Mouse (Mus musculus) hindbrain, embryonic 15.5 days (tissue): ENCODE results near the gene Gm1673. TPM values are rescaled to one million over a fixed set of nuclear protein-coding genes. Genes with fewer than 3 reads are reported as not detected.

Experiments
- ATAC-seq: fragments of 200-750 bp; cut with Nextera tagmentation; 2 replicates; pipeline ENCODE4 v1.8.0; 2017; ENCODE audit warnings: low read depth, moderate number of reproducible peaks, moderate TSS enrichment; ENCODE audit not compliant: low FRiP score
- H3K27ac ChIP-seq: fragments of 300-500 bp; sonication (generic); replicated peaks from 2 replicates; pipeline ENCODE4 v1.5.1; 2015; ENCODE audit warnings: mild to moderate bottlenecking, inconsistent platforms
- H3K27me3 ChIP-seq: fragments of 300-500 bp; sonication (generic); 2 replicates; pipeline ENCODE4 v1.6.1; 2015; ENCODE audit warnings: control low read depth, inconsistent platforms
- H3K36me3 ChIP-seq: fragments of 300-500 bp; sonication (generic); 2 replicates; pipeline ENCODE4 v1.6.1; 2015; ENCODE audit warnings: control low read depth, inconsistent platforms
- H3K4me1 ChIP-seq: fragments of 300-500 bp; sonication (generic); replicated peaks from 2 replicates; pipeline ENCODE4 v1.6.1; 2015; ENCODE audit warnings: control low read depth, inconsistent platforms
- H3K4me2 ChIP-seq: fragments of 300-500 bp; sonication (generic); 2 replicates; pipeline ENCODE4 v1.6.1; 2015; ENCODE audit warnings: moderate library complexity, mild to moderate bottlenecking, inconsistent platforms
- H3K4me3 ChIP-seq: fragments of 300-500 bp; sonication (generic); 2 replicates; pipeline ENCODE4 v1.5.1; 2015; ENCODE audit warnings: mild to moderate bottlenecking, inconsistent platforms
- H3K9ac ChIP-seq: fragments of 300-500 bp; sonication (generic); 2 replicates; pipeline ENCODE4 v1.6.1; 2015; ENCODE audit warnings: inconsistent platforms
- H3K9me3 ChIP-seq: fragments of 300-500 bp; sonication (generic); 2 replicates; pipeline ENCODE4 v1.6.1; 2016; ENCODE audit warnings: control low read depth, inconsistent platforms
- WGBS: fragments of 180-500 bp; shearing (Covaris S2); methylation state at CpG from one replicate; pipeline ENCODE4 v1.1.7; 2015; 5-methylcytosine and 5-hydroxymethylcytosine counted together
- polyA plus RNA-seq: library from polyadenylated mRNA; unstranded; fragments of >200 nt; fragmentation: Nextera tagmentation; extraction: Ambion mirVana; gene quantifications from 2 replicates; pipeline ENCODE4 v1.2.1, GENCODE M21; 2015

The Gm1673 gene
- polyA plus RNA-seq, 1 experiment from 2014 or later: 652 TPM

DNA sequence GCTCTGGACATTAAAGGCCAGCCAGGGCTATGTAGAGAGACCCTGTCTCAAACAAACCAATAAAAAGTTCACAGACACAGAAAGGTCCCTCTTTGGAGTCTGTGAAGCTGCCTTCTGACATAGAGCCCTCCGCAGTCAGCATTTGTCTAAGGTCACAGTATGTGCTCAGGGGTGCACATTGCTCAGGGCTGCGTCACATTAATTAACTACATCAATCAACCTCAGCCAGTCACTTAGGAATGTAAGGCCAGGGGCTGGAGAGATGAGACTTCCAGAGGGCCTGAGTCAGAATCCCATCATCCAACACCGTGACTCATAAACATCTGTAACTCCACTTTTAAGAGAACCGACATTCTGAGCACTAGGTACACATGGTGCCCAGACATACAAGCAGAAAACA lies 27.4 kb upstream of the Gm1673 start:
- WGBS: 81% methylated on average over 4 of the region's 4 CpGs
- ATAC-seq: no peak
- H3K36me3 ChIP-seq: no peaks in the 10 kb centered on the region
- H3K9ac ChIP-seq: no peak overlapping the region
- H3K27ac ChIP-seq: no peak overlapping the region
- H3K4me3 ChIP-seq: no peak overlapping the region
- no peaks in the 10 kb centered on the region for H3K9me3 ChIP-seq
- H3K4me2 ChIP-seq: no peak overlapping the region
- no peaks in the 10 kb centered on the region for H3K4me1 ChIP-seq
- no peaks in the 10 kb centered on the region for H3K27me3 ChIP-seq

DNA sequence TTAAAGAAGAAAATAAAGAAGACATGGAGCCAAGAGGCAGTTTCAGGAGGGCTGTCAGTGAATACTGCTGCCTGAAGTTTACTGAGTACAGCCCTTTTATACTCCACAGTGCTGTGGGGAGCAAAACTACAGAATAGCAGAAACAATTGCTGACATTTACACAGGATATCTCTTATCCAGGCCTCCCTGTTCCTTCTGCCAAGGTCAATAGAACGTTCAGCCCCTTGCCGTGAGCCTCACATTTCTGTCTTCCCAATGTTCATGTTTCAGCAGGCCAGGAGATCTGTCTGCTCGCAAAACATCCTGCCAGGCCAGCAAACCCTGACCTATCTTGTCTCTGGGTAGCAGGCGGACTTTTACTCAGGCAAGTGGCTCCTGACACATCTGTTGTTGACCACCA lies 23.9 kb upstream of the Gm1673 start:
- no peak overlapping the region for H3K27ac ChIP-seq
- H3K4me3 ChIP-seq: no peak overlapping the region
- WGBS: 80% methylated on average over 4 of the region's 4 CpGs
- ATAC-seq: no peak
- H3K4me2 ChIP-seq: no peak overlapping the region
- H3K4me1 ChIP-seq: no peaks in the 10 kb centered on the region
- no peaks in the 10 kb centered on the region for H3K36me3 ChIP-seq
- H3K9ac ChIP-seq: no peak overlapping the region
- H3K9me3 ChIP-seq: no peaks in the 10 kb centered on the region
- no peaks in the 10 kb centered on the region for H3K27me3 ChIP-seq

DNA sequence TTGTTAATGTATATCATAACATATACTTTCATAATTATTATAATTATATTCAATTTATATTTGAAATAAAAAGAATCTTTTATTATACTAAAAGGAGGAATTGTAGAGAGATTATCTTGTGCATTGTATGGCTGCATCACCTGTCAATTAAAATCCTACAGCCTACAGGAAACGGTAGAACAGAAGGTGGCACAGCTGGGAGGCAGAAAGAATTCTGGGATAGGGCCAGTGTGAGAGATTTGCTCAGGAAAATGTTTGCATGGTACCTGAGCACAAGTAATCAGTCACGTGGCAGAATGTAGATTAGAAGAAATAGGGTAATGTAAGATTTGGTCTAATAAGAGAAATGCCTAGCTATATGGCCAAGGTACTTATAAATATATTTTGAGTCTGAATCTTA lies 8.5 kb upstream of the Gm1673 start:
- Histone ChIP-seq H3K9me3 (no peaks in the 10 kb centered on the region), H3K4me3 (no peak overlapping the region), H3K27ac (no peak overlapping the region), H3K4me2 (no peak overlapping the region), H3K27me3 (no peaks in the 10 kb centered on the region), H3K36me3 (no peaks in the 10 kb centered on the region), H3K4me1 (no peaks in the 10 kb centered on the region), H3K9ac (no peak overlapping the region)
- ATAC-seq: no peak
- 49% methylated on average over 2 of the region's 2 CpGs for WGBS

- H3K9me3 ChIP-seq: no peaks in the 10 kb centered on the region
- H3K27me3 ChIP-seq: no peaks in the 10 kb centered on the region
- H3K4me2 ChIP-seq: no peak overlapping the region
- no peak for ATAC-seq
- H3K36me3 ChIP-seq: no peaks in the 10 kb centered on the region
- H3K4me3 ChIP-seq: no peak overlapping the region
- 56% methylated on average over 3 of the region's 3 CpGs for WGBS
- H3K27ac ChIP-seq: no peak overlapping the region
- no peak overlapping the region for H3K9ac ChIP-seq
- H3K4me1 ChIP-seq: no peaks in the 10 kb centered on the region
Observed at GRCm38 (mm10) chr5:33976267-33976666, 7.0 kb upstream of the Gm1673 start.

DNA sequence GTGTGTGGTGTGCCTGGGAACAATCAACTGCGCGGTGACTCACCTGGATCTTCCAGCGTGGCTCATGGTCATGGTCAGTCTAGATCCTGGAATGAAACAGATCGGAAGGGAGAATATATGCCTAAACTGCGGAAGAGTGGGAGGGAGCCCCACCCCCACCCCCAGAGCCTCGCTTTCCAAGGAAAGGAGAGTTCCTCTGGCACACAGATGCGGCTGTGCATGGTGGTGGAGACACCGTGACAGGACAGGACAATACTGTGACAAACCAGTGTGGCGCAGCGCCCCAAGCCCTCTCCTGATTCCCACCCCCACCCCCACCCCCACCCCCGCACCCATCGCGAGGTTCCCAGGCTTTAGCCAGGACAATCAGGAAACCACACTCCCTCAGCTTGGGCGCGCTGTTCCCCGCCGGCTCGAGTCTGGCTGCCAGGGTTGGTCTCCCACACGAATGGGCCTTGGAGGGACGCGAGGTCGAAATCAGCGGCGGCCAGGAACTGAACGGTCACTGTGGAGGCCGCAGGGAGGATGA lies 438 bp upstream of the Gm1673 start:
- peak overlapping the region; percentile 59 for H3K4me3 ChIP-seq
- H3K4me1 ChIP-seq: peaks cover 36% of the 10 kb centered on the region
- peaks cover 16% of the 10 kb centered on the region; the same call in 1 of the 2 replicates for H3K36me3 ChIP-seq
- peak; percentile 65 for ATAC-seq
- no peaks in the 10 kb centered on the region for H3K9me3 ChIP-seq
- no peaks in the 10 kb centered on the region for H3K27me3 ChIP-seq
- peak overlapping the region; percentile 97 for H3K27ac ChIP-seq
- H3K4me2 ChIP-seq: peak overlapping the region; percentile 86
- peak overlapping the region; percentile 69 for H3K9ac ChIP-seq
- WGBS: 3% methylated on average over 25 of the region's 26 CpGs

DNA sequence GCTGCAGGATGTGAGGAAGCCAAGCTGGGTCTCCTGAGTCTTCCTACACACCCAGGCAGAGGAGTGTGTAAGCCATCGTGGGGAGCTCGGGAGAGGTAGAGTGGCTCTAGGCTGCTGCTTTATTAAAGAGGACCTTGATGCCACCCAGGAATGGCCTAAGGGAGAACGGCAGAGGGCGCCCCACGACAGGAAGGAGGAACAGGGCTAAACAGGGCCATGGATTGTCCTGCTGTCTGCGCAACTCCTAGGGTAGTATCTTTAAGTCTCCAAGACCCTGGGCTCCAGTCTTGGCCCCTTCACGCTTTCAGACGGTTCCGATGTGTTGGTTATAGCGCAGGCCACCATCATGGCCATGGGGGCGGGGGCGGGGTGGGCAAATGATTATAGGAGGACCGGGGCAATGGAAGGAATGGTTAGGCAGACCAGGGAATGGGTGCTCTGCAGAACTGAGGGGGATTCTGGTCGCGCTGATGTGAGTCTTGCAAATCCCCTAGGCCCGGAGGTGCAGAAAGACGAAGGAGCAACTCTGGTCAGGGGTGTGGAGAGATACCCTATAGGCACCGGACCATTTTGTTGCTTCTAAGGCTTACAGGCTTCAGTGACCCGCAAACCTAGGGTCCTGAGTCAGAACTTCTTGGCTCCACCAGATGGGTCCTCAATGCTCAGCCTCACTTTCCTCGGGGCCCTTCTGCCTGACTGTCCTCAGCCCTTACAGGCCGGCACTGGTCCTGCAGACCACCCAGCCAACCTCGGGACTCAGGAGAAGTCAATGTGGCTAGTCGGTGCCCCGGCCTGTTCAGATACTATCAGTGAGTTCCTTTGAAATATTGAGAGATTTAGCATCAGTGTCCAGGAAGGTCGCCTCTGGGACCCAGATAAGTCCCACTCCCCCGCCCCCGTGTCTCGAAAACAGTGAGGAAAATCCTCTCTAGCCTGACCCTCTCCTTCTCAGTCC lies 11.7 kb downstream of the Gm1673 start:
- Histone ChIP-seq H3K4me1 (peaks cover 38% of the 10 kb centered on the region), H3K9me3 (no peaks in the 10 kb centered on the region), H3K27me3 (no peaks in the 10 kb centered on the region), H3K36me3 (no peaks in the 10 kb centered on the region), H3K9ac (peak overlapping the region; percentile 83), H3K4me2 (peak overlapping the region; percentile 85), H3K4me3 (peak overlapping the region; percentile 99), H3K27ac (peak overlapping the region; percentile 99)
- 26% methylated on average over 28 of the region's 28 CpGs for WGBS
- peak; percentile 6; the same call in 1 of the 2 replicates for ATAC-seq

DNA sequence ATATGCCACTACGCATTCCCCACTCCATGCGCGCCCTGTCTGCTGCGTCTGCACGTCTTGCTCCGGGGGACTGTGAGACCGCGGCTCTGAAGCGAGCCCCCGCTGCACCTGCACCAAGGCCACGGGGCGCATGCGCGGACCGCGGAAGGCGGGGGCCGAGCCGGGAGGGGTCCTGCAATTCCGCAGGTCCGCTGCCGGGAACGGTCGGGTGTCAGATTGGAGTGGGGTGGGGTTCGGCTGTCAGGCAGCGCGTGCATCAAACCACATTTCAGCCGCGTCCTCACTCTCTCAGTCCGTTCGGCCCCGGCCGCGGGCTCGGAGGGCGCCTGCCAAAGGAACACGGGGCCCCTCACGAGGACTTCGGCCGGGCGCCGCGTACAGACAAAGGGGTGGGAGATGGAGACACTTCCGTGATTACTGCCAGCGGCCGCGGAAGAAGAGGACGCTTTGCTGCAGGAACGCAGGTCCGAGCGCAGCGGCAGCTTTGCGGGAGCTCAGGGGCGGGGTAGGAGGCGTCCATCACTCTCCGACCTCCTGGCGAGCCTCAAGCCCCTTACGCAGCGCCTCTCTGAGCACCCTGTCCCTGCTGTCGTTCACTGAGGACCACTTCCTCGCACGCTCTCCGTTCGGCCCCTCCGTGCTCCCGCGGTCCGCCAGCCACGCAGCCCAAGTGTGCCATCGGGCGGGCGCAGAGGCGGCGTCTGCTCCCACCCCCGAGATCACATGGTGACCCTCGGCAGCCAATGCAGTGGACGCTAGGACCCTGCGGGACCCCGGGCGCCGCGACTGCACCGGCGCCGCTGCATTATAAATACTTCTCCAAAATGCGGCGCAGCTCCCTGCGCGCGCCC lies 12.8 kb downstream of the Gm1673 start, which contains the start of gene Nat8l:
Nat8l (plus strand) TSS at position 142 of the 851 bp plus-strand sequence.
- H3K4me3 ChIP-seq: peak within 1 kb of the TSS; percentile 99
- H3K36me3 ChIP-seq: peaks cover 6% of the 10 kb centered on the region; the same call in 1 of the 2 replicates
- H3K27ac ChIP-seq: peak within 1 kb of the TSS; percentile 99
- H3K4me1 ChIP-seq: peaks cover 40% of the 10 kb centered on the region
- WGBS: under 1% methylated on average over 90 of the region's 90 CpGs
- peak within 1 kb of the TSS; percentile 83 for H3K9ac ChIP-seq
- H3K27me3 ChIP-seq: no peaks in the 10 kb centered on the region
- H3K9me3 ChIP-seq: no peaks in the 10 kb centered on the region
- peak; percentile 92 for ATAC-seq
- H3K4me2 ChIP-seq: peak within 1 kb of the TSS; percentile 85

DNA sequence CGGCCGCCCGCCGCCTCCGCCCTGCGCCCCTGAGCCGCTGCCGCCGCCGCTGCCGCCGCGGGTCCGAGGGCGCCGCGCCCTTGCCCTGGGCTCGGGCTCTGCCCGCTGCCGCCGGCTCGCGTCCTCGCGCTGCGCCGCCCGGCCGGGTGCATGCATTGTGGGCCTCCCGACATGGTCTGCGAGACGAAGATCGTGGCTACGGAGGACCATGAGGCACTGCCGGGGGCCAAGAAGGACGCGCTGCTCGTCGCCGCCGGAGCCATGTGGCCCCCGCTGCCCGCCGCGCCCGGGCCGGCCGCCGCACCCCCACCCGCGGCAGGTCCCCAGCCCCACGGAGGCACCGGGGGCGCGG lies 13.4 kb downstream of the Gm1673 start:
- H3K4me1 ChIP-seq: peaks cover 40% of the 10 kb centered on the region
- no peaks in the 10 kb centered on the region for H3K27me3 ChIP-seq
- peaks cover 9% of the 10 kb centered on the region; the same call in 1 of the 2 replicates for H3K36me3 ChIP-seq
- peak overlapping the region; percentile 99 for H3K27ac ChIP-seq
- peak overlapping the region; percentile 99 for H3K4me3 ChIP-seq
- WGBS: under 1% methylated on average over 49 of the region's 55 CpGs
- peak overlapping the region; percentile 83 for H3K9ac ChIP-seq
- H3K9me3 ChIP-seq: no peaks in the 10 kb centered on the region
- no peak for ATAC-seq
- peak overlapping the region; percentile 85 for H3K4me2 ChIP-seq

DNA sequence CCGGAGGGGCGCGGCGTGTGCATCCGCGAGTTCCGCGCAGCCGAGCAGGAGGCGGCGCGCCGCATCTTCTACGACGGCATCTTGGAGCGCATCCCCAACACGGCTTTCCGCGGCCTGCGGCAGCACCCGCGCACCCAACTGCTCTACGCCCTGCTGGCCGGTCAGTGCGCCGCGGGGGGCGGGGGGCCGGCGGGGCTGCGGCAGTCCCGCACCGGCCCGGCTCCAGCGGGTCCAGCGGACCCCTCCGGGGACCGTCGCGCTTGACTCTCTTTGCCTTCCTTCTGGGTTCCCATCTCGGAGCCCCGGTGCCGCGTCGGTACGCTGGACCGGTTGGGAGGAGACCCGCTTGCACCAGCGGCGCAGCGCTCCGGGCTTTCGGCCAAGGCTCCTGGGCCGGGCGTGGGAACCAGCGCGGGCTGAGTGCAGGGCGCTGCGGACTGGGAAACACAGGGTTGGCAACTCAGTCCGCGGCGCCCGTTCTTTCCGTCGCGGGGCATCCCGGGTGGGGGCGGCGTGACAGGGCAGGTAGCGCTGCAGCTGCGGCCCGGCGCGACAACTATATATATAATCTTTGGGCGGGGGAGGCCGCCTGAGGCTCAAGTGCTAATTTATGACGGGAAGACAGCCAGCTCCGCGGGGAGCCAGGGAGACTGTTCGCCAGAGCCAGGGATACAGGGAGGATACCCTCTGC lies 14.0 kb downstream of the Gm1673 start:
- ATAC-seq: peak; percentile 16; the same call in 1 of the 2 replicates
- Histone ChIP-seq H3K4me1 (peaks cover 41% of the 10 kb centered on the region), H3K27ac (peak overlapping the region; percentile 99), H3K4me3 (peak overlapping the region; percentile 99), H3K9me3 (no peaks in the 10 kb centered on the region), H3K4me2 (peak overlapping the region; percentile 85), H3K36me3 (peaks cover 14% of the 10 kb centered on the region; the same call in 1 of the 2 replicates), H3K27me3 (no peaks in the 10 kb centered on the region), H3K9ac (peak overlapping the region; percentile 83)
- under 1% methylated on average over 75 of the region's 80 CpGs for WGBS

- Histone ChIP-seq H3K27ac (peak overlapping the region; percentile 99), H3K4me2 (peak overlapping the region; percentile 85), H3K9me3 (no peaks in the 10 kb centered on the region), H3K27me3 (no peaks in the 10 kb centered on the region), H3K36me3 (peaks cover 14% of the 10 kb centered on the region; the same call in 1 of the 2 replicates), H3K9ac (peak overlapping the region; percentile 83), H3K4me3 (peak overlapping the region; percentile 99), H3K4me1 (peaks cover 45% of the 10 kb centered on the region)
- no peak for ATAC-seq
- 64% methylated on average over 20 of the region's 20 CpGs for WGBS
Observed at GRCm38 (mm10) chr5:33997829-33998504, 14.7 kb downstream of the Gm1673 start.

DNA sequence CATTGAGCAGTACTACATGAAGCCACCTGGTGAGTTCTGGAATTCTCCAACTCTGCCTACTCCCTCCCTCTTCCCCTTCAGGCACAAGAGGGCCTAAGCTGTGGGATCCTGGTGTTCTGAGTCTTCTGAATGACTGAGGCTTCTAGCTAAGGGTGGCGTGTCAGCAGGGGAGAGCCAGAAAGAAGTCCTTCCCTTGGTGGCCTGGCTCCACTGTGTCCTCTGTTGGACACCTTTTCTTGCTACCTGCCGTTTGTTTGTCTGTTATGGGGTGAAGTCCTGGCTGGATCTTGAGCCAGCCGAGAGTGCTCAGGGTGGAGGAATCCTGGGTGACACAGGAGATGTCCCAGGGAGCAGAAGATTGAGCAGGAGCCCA lies 15.3 kb downstream of the Gm1673 start:
- H3K4me3 ChIP-seq: peak overlapping the region; percentile 99
- peak overlapping the region; percentile 85 for H3K4me2 ChIP-seq
- no peaks in the 10 kb centered on the region for H3K9me3 ChIP-seq
- H3K9ac ChIP-seq: peak overlapping the region; percentile 83
- 86% methylated on average over 3 of the region's 3 CpGs for WGBS
- H3K36me3 ChIP-seq: peaks cover 14% of the 10 kb centered on the region; the same call in 1 of the 2 replicates
- ATAC-seq: no peak
- H3K4me1 ChIP-seq: peaks cover 45% of the 10 kb centered on the region
- H3K27me3 ChIP-seq: no peaks in the 10 kb centered on the region
- no peak overlapping the region for H3K27ac ChIP-seq
